Mouse (Mus musculus) megakaryocyte, embryonic 14.5 days (primary cell): Measurements from ENCODE around the gene Tat.

Experiments
- FLI1 ChIP-seq: IDR thresholded peaks from 2 replicates; pipeline ENCODE4 v1.6.1; 2012; ENCODE audit warnings: low read length, inconsistent platforms, mixed read lengths
- GATA1 ChIP-seq: IDR thresholded peaks from 3 replicates; pipeline ENCODE4 v1.6.1; 2012; ENCODE audit warnings: mixed read lengths, low read length, inconsistent platforms, borderline replicate concordance

DNA sequence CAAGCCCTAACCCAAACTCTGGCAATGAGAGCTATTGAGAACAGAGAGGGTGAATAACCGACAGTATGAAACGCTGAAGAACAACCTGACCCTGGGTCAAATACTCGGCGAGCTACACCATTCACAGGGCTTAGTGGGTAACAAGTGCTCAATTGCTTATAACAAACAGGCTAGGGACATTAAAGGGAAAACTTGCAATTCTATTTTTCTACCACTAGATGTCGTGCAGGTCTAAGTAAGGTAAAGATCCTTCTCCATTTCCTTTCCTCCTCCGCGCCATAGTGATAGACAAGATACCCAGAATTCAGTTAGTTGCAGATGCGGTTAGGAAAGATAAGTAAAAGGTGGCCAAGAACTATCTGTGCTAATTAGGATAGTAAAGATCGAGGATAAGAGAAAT, 19.9 kb upstream of the Tat start:
- TF ChIP-seq GATA1 (no peak), FLI1 (no peak)
